Mouse (Mus musculus) liver, embryonic 12.5 days (tissue): Measurements from ENCODE around the gene Tnfaip2. TPM values are rescaled to one million over a fixed set of nuclear protein-coding genes. Genes with fewer than 3 reads are reported as not detected.

Experiments used
- ATAC-seq: fragments of 200-750 bp; cut with Nextera tagmentation; 2 replicates; pipeline ENCODE4 v1.8.0; 2017; ENCODE audit warnings: moderate number of reproducible peaks, mild to moderate bottlenecking, moderate library complexity
- H3K27ac ChIP-seq: fragments of 300-500 bp; sonication (generic); 2 replicates; pipeline ENCODE4 v1.5.1; 2016; ENCODE audit warnings: mild to moderate bottlenecking
- H3K27me3 ChIP-seq: fragments of 300-500 bp; sonication (generic); replicated peaks from 2 replicates; pipeline ENCODE4 v1.6.1; 2016; ENCODE audit warnings: mild to moderate bottlenecking, moderate library complexity
- H3K36me3 ChIP-seq: fragments of 300-500 bp; sonication (generic); 2 replicates; pipeline ENCODE4 v1.6.1; 2016; ENCODE audit warnings: mild to moderate bottlenecking, moderate library complexity
- H3K4me1 ChIP-seq: fragments of 300-500 bp; sonication (generic); 2 replicates; pipeline ENCODE4 v1.6.1; 2016
- H3K4me2 ChIP-seq: fragments of 300-500 bp; sonication (generic); 2 replicates; pipeline ENCODE4 v1.6.1; 2016; ENCODE audit warnings: mild to moderate bottlenecking, moderate library complexity
- H3K4me3 ChIP-seq: fragments of 300-500 bp; sonication (generic); 2 replicates; pipeline ENCODE4 v1.5.1; 2016; ENCODE audit warnings: mild to moderate bottlenecking, moderate library complexity
- H3K9ac ChIP-seq: fragments of 300-500 bp; sonication (generic); 2 replicates; pipeline ENCODE4 v1.6.1; 2016; ENCODE audit warnings: mild to moderate bottlenecking, moderate library complexity
- H3K9me3 ChIP-seq: fragments of 300-500 bp; sonication (generic); replicated peaks from 2 replicates; pipeline ENCODE4 v1.6.1; 2016; ENCODE audit warnings: mild to moderate bottlenecking, moderate library complexity
- whole genome bisulfite sequencing: fragments of 180-500 bp; shearing (Covaris S2); methylation state at CpG from one replicate; pipeline ENCODE4 v1.1.7; 2016; ENCODE audit not compliant: insufficient replicate concordance; 5-methylcytosine and 5-hydroxymethylcytosine counted together
- polyA plus RNA-seq: library from polyadenylated mRNA; unstranded; fragments of >200 nt; fragmentation: Nextera tagmentation; extraction: Ambion mirVana; gene quantifications from 2 replicates; pipeline ENCODE4 v1.2.1, GENCODE M21; 2016

Tnfaip2 gene
- polyA plus RNA-seq, 1 experiment from 2014 or later, result 88.6 TPM

- Histone ChIP-seq H3K9ac (no peak overlapping the region), H3K4me3 (no peak overlapping the region), H3K9me3 (peaks cover 5% of the 10 kb centered on the region; the same call in 1 of the 2 replicates), H3K4me2 (no peak overlapping the region), H3K36me3 (no peaks in the 10 kb centered on the region), H3K4me1 (peaks cover 17% of the 10 kb centered on the region), H3K27ac (no peak overlapping the region), H3K27me3 (peaks cover 81% of the 10 kb centered on the region)
- 61% methylated on average over 11 of the region's 11 CpGs for WGBS
- ATAC-seq, result no peak
Observed at GRCm38 (mm10) chr12:111489261-111489865, 47.1 kb downstream of the Tnfaip2 start.

- Histone ChIP-seq H3K4me2 (no peak overlapping the region), H3K27ac (no peak overlapping the region), H3K9me3 (peaks cover 5% of the 10 kb centered on the region; the same call in 1 of the 2 replicates), H3K4me1 (no peaks in the 10 kb centered on the region), H3K9ac (no peak overlapping the region), H3K27me3 (peaks cover 48% of the 10 kb centered on the region), H3K4me3 (no peak overlapping the region), H3K36me3 (no peaks in the 10 kb centered on the region)
- WGBS, result 61% methylated on average over 4 of the region's 4 CpGs
- no peak for ATAC-seq
Observed at GRCm38 (mm10) chr12:111494931-111495330, 52.7 kb downstream of the Tnfaip2 start.

GRCm38 (mm10) chr12:111497076-111497475 is 54.8 kb downstream of the Tnfaip2 start:
- H3K27ac ChIP-seq, result no peak overlapping the region
- no peak overlapping the region for H3K4me2 ChIP-seq
- no peak overlapping the region for H3K9ac ChIP-seq
- H3K9me3 ChIP-seq, result peaks cover 3% of the 10 kb centered on the region; the same call in 1 of the 2 replicates
- ATAC-seq, result no peak
- H3K4me1 ChIP-seq, result no peaks in the 10 kb centered on the region
- H3K36me3 ChIP-seq, result no peaks in the 10 kb centered on the region
- WGBS, result 35% methylated on average over 2 of the region's 2 CpGs
- H3K27me3 ChIP-seq, result peaks cover 47% of the 10 kb centered on the region
- H3K4me3 ChIP-seq, result no peak overlapping the region

- Histone ChIP-seq H3K9me3 (no peaks in the 10 kb centered on the region), H3K36me3 (no peaks in the 10 kb centered on the region), H3K27me3 (peaks cover 65% of the 10 kb centered on the region), H3K9ac (no peak overlapping the region), H3K4me2 (no peak overlapping the region), H3K4me3 (no peak overlapping the region), H3K27ac (no peak overlapping the region), H3K4me1 (no peaks in the 10 kb centered on the region)
- 55% methylated on average over 5 of the region's 5 CpGs for WGBS
- no peak for ATAC-seq
Observed at GRCm38 (mm10) chr12:111499617-111500016, 57.3 kb downstream of the Tnfaip2 start.

GRCm38 (mm10) chr12:111500725-111501124 is 58.5 kb downstream of the Tnfaip2 start:
- Histone ChIP-seq H3K27me3 (peaks cover 65% of the 10 kb centered on the region), H3K9ac (no peak overlapping the region), H3K4me1 (no peaks in the 10 kb centered on the region), H3K4me3 (no peak overlapping the region), H3K27ac (no peak overlapping the region), H3K9me3 (no peaks in the 10 kb centered on the region), H3K4me2 (no peak overlapping the region), H3K36me3 (no peaks in the 10 kb centered on the region)
- ATAC-seq, result no peak
- 34% methylated on average over 5 of the region's 5 CpGs for WGBS

- Histone ChIP-seq H3K4me3 (no peak overlapping the region), H3K9me3 (no peaks in the 10 kb centered on the region), H3K27ac (no peak overlapping the region), H3K9ac (no peak overlapping the region), H3K27me3 (peaks cover 65% of the 10 kb centered on the region), H3K36me3 (no peaks in the 10 kb centered on the region), H3K4me1 (peaks cover 13% of the 10 kb centered on the region), H3K4me2 (no peak overlapping the region)
- ATAC-seq, result no peak
- WGBS, result 51% methylated on average over 12 of the region's 12 CpGs
Observed at GRCm38 (mm10) chr12:111503063-111503567, 60.8 kb downstream of the Tnfaip2 start.

- H3K9ac ChIP-seq, result no peak overlapping the region
- no peak overlapping the region for H3K4me2 ChIP-seq
- H3K4me3 ChIP-seq, result no peak overlapping the region
- H3K27ac ChIP-seq, result no peak overlapping the region
- H3K9me3 ChIP-seq, result no peaks in the 10 kb centered on the region
- H3K36me3 ChIP-seq, result no peaks in the 10 kb centered on the region
- no peak for ATAC-seq
- WGBS, result 37% methylated on average over 5 of the region's 5 CpGs
- peaks cover 65% of the 10 kb centered on the region for H3K27me3 ChIP-seq
- peaks cover 17% of the 10 kb centered on the region for H3K4me1 ChIP-seq
Observed at GRCm38 (mm10) chr12:111503571-111503970, 61.3 kb downstream of the Tnfaip2 start.

Other genes with a start within 250 kb of the Tnfaip2 start
- gene Amn, start 171.4 kb upstream of the Tnfaip2 start, polyA plus RNA-seq, result 2.0 and 2.2 TPM in 2 replicates
- gene Cdc42bpb, start 64.8 kb upstream of the Tnfaip2 start, polyA plus RNA-seq, result 13.0 and 15.1 TPM in 2 replicates
- 0.28 TPM in 1 of 2 replicates, not detected in the other for gene Lbhd2, start 35.7 kb upstream of the Tnfaip2 start, polyA plus RNA-seq
- gene Exoc3l4, start 25.5 kb upstream of the Tnfaip2 start, polyA plus RNA-seq, result 15.5 and 18.2 TPM in 2 replicates
- gene Gm266, start 43.4 kb downstream of the Tnfaip2 start, polyA plus RNA-seq, result 1.8 and 2.4 TPM in 2 replicates
- gene Eif5, start 95.5 kb downstream of the Tnfaip2 start, polyA plus RNA-seq, result 664 and 670 TPM in 2 replicates
- gene Mark3, start 132.1 kb downstream of the Tnfaip2 start, polyA plus RNA-seq, result 32.9 and 35.2 TPM in 2 replicates
- gene Ckb, start 229.9 kb downstream of the Tnfaip2 start, polyA plus RNA-seq, result 54.1 and 54.6 TPM in 2 replicates
- gene Trmt61a, start 235.6 kb downstream of the Tnfaip2 start, polyA plus RNA-seq, result 19.4 and 20.9 TPM in 2 replicates